In genomic region chr14:38509016-38509415, GRCm38 (mm10) we compare ENCODE assay signal across 34 mouse cellular contexts.
"Had no signal": no experiment of that assay in that cellular context is flagged by ENCODE, and none has a peak within 500 bp of the region (broad histone marks: within the 10 kb centered on the region; RNA-seq: fewer than 3 reads in every experiment).

No protein-coding gene starts in this region.

- H3K4me1 ChIP-seq: heart, embryonic 10.5 days; heart, embryonic 12.5 days; heart, embryonic 13.5 days; heart, embryonic 15.5 days; hindbrain, embryonic 10.5 days; hindbrain, embryonic 12.5 days; hindbrain, embryonic 13.5 days; hindbrain, embryonic 15.5 days; intestine, embryonic 15.5 days; kidney, embryonic 15.5 days had no signal

- H3K27me3 ChIP-seq: heart, embryonic 12.5 days; heart, embryonic 13.5 days; heart, embryonic 15.5 days; hindbrain, embryonic 12.5 days; hindbrain, embryonic 13.5 days; hindbrain, embryonic 15.5 days; intestine, embryonic 15.5 days; kidney, embryonic 15.5 days had no signal

- H3K4me3 ChIP-seq: heart, embryonic 10.5 days; heart, embryonic 12.5 days; heart, embryonic 13.5 days; heart, embryonic 15.5 days; hindbrain, embryonic 10.5 days; hindbrain, embryonic 12.5 days; hindbrain, embryonic 13.5 days; hindbrain, embryonic 15.5 days; intestine, embryonic 15.5 days; kidney, embryonic 15.5 days; left cerebral cortex, adult 2 months had no signal

- H3K36me3 ChIP-seq: heart, embryonic 10.5 days; heart, embryonic 12.5 days; heart, embryonic 13.5 days; heart, embryonic 15.5 days; hindbrain, embryonic 10.5 days; hindbrain, embryonic 12.5 days; hindbrain, embryonic 13.5 days; hindbrain, embryonic 15.5 days; intestine, embryonic 15.5 days; kidney, embryonic 15.5 days had no signal

- H3K9ac ChIP-seq: heart, embryonic 12.5 days; heart, embryonic 13.5 days; heart, embryonic 15.5 days; hindbrain, embryonic 12.5 days; hindbrain, embryonic 13.5 days; hindbrain, embryonic 14.5 days; hindbrain, embryonic 15.5 days; intestine, embryonic 15.5 days; kidney, embryonic 15.5 days had no signal

- H3K27ac ChIP-seq: heart, embryonic 10.5 days; heart, embryonic 13.5 days; heart, embryonic 15.5 days; hindbrain, embryonic 10.5 days; hindbrain, embryonic 12.5 days; hindbrain, embryonic 13.5 days; hindbrain, embryonic 14.5 days; hindbrain, embryonic 15.5 days; hindbrain, postnatal 0 days; intestine, embryonic 15.5 days; kidney, embryonic 15.5 days; kidney, postnatal 0 days; left cerebral cortex, adult 2 months had no signal

- H3K9me3 ChIP-seq: heart, embryonic 10.5 days; heart, embryonic 12.5 days; heart, embryonic 13.5 days; heart, embryonic 15.5 days; hindbrain, embryonic 10.5 days; hindbrain, embryonic 12.5 days; hindbrain, embryonic 13.5 days; hindbrain, embryonic 15.5 days; intestine, embryonic 15.5 days; kidney, embryonic 15.5 days had no signal

- DNase-seq: heart, postnatal 10 days; heart, postnatal 14 days; heart, postnatal 36 days; heart, postnatal 4 days; kidney, adult 11 months; kidney, adult 18-20 months; kidney, adult 2 months; kidney, adult 8-10 months; kidney, adult 9 months; kidney, postnatal 10 days; kidney, postnatal 14 days; kidney, postnatal 25 days; kidney, postnatal 36 days; kidney, postnatal 4 days; layer of hippocampus, adult 9-11 months had no signal

- ATAC-seq: hindbrain, embryonic 16.5 days; hindbrain, postnatal 0 days; inflammation-experienced regulatory T-cells, adult 6 months; intestine, embryonic 15.5 days; intestine, embryonic 16.5 days; intestine, postnatal 0 days had no signal

- H3K4me2 ChIP-seq: heart, embryonic 11.5 days; heart, embryonic 12.5 days; heart, embryonic 13.5 days; heart, embryonic 15.5 days; hindbrain, embryonic 12.5 days; hindbrain, embryonic 13.5 days; hindbrain, embryonic 14.5 days; hindbrain, embryonic 15.5 days; intestine, embryonic 15.5 days; kidney, embryonic 15.5 days had no signal
